Mouse (Mus musculus) myocyte (in vitro differentiated cells): ENCODE measurements around the gene Spopl. TPM values are rescaled to one million over a fixed set of nuclear protein-coding genes. Genes with fewer than 3 reads are reported as not detected.
"Not testable (repeated sequence)": the region's sequence is repeated elsewhere in the genome, so short reads cannot be mapped to it uniquely, and the experiment has no call there.

ENCODE experiments used
- H3K27me3 ChIP-seq: one replicate; pipeline ENCODE4 v1.6.1; 2011; ENCODE audit not compliant: control insufficient read depth, insufficient read depth, insufficient read length
- H3K36me3 ChIP-seq: one replicate; pipeline ENCODE4 v1.6.1; 2011; ENCODE audit not compliant: control insufficient read depth, insufficient read depth
- H3K4me2 ChIP-seq: one replicate; pipeline ENCODE4 v1.6.1; 2011; ENCODE audit warnings: low read depth, control low read depth
- H3K4me3 ChIP-seq: one replicate; pipeline ENCODE4 v1.5.1; 2011; ENCODE audit warnings: mild to moderate bottlenecking, control low read depth, moderate library complexity
- H3K79me2 ChIP-seq: one replicate; pipeline ENCODE4 v1.6.1; 2011; ENCODE audit not compliant: control insufficient read depth, insufficient read depth
- H3ac ChIP-seq: one replicate; pipeline ENCODE4 v1.6.1; 2011; ENCODE audit not compliant: control insufficient read depth, insufficient read length
- CEBPB ChIP-seq: IDR thresholded peaks from 2 replicates; pipeline ENCODE4 v1.6.1; 2011; ENCODE audit warnings: mild to moderate bottlenecking, moderate library complexity; ENCODE audit not compliant: poor library complexity, insufficient read depth, severe bottlenecking
- E2F4 ChIP-seq: IDR thresholded peaks from one replicate; pipeline ENCODE4 v1.6.1; 2011; ENCODE audit warnings: mild to moderate bottlenecking, control low read depth, moderate library complexity; ENCODE audit not compliant: insufficient read depth
- MAX ChIP-seq: IDR thresholded peaks from one replicate; pipeline ENCODE4 v1.6.1; 2011; ENCODE audit warnings: low read depth, mild to moderate bottlenecking, control low read depth
- MYOD1 ChIP-seq, 3 experiments: IDR thresholded peaks; one replicate each; pipeline ENCODE4 v1.6.1; 2011; ENCODE audit warnings: control low read depth in 2 of 3, low read depth in 2 of 3, mild to moderate bottlenecking in 2 of 3, moderate library complexity in 1 of 3; ENCODE audit not compliant: insufficient read length in 2 of 3, control insufficient read depth in 1 of 3
- MYOG ChIP-seq, 3 experiments: IDR thresholded peaks; one replicate each; pipeline ENCODE4 v1.6.1; 2011; ENCODE audit warnings: control low read depth in 2 of 3, low read depth in 2 of 3, mild to moderate bottlenecking in 2 of 3; ENCODE audit not compliant: insufficient read length in 2 of 3, control insufficient read depth in 1 of 3, insufficient read depth in 1 of 3
- POLR2A ChIP-seq: IDR thresholded peaks from one replicate; pipeline ENCODE4 v1.6.1; 2011; ENCODE audit warnings: low read depth, mild to moderate bottlenecking, control low read depth, moderate library complexity; ENCODE audit not compliant: insufficient read length
- POLR2AphosphoS2 ChIP-seq: IDR thresholded peaks from one replicate; pipeline ENCODE4 v1.6.1; 2011; ENCODE audit warnings: low read depth, control low read depth; ENCODE audit not compliant: insufficient read length
- REST ChIP-seq: IDR thresholded peaks from one replicate; pipeline ENCODE4 v1.6.1; 2011; ENCODE audit warnings: mild to moderate bottlenecking, control low read depth, moderate library complexity; ENCODE audit not compliant: insufficient read depth, insufficient read length
- SRF ChIP-seq: IDR thresholded peaks from one replicate; pipeline ENCODE4 v1.6.1; 2011; ENCODE audit warnings: low read depth; ENCODE audit not compliant: control insufficient read depth, insufficient read length
- TCF12 ChIP-seq: IDR thresholded peaks from one replicate; pipeline ENCODE4 v1.6.1; 2011; ENCODE audit warnings: mild to moderate bottlenecking, control low read depth; ENCODE audit not compliant: poor library complexity, insufficient read depth, severe bottlenecking
- TCF3 ChIP-seq: IDR thresholded peaks from one replicate; pipeline ENCODE4 v1.6.1; 2011; ENCODE audit warnings: low read depth, control low read depth; ENCODE audit not compliant: insufficient read length
- USF1 ChIP-seq: IDR thresholded peaks from one replicate; pipeline ENCODE4 v1.6.1; 2011; ENCODE audit warnings: low read depth, mild to moderate bottlenecking, control low read depth, moderate library complexity
- polyA plus RNA-seq: library from polyadenylated mRNA; unstranded; fragments of >200 nt; fragmentation: generic; extraction: Trizol; gene quantifications from one replicate; pipeline ENCODE4 v1.2.1, GENCODE M21; 2012; ENCODE audit warnings: missing spikeins

Gene Spopl
- polyA plus RNA-seq, 1 experiment: 4.6 TPM

- no peak overlapping the region for H3K4me2 ChIP-seq
- peaks cover 44% of the 10 kb centered on the region for H3K79me2 ChIP-seq
- TF ChIP-seq TCF12 (no peak), TCF3 (no peak)
- H3K36me3 ChIP-seq: no peaks in the 10 kb centered on the region
- no peaks in the 10 kb centered on the region for H3K27me3 ChIP-seq
- H3ac ChIP-seq: no peak overlapping the region
- H3K4me3 ChIP-seq: no peak overlapping the region
Observed at GRCm38 (mm10) chr2:23559186-23559585, 12.7 kb downstream of the Spopl start.

- Histone ChIP-seq H3K79me2 (peaks cover 34% of the 10 kb centered on the region), H3K27me3 (no peaks in the 10 kb centered on the region), H3ac (no peak overlapping the region), H3K4me2 (no peak overlapping the region), H3K4me3 (no peak overlapping the region), H3K36me3 (no peaks in the 10 kb centered on the region)
- TF ChIP-seq MYOD1 (IDR thresholded peaks at IDR 0.05; ENCODE audit: control insufficient read depth in 1 of 3, insufficient read length in 2 of 3, low read depth in 2 of 3) (no peak), MYOG (IDR thresholded peaks at IDR 0.05; ENCODE audit: control insufficient read depth in 1 of 3, insufficient read depth in 1 of 3, insufficient read length in 2 of 3, low read depth in 2 of 3) (no peak), SRF (no peak), MAX (no peak), E2F4 (no peak), REST (no peak), CEBPB (no peak), TCF3 (no peak), USF1 (no peak), POLR2AphosphoS2 (no peak), TCF12 (no peak), POLR2A (no peak)
Observed at GRCm38 (mm10) chr2:23551235-23551634, 20.7 kb downstream of the Spopl start.

GRCm38 (mm10) chr2:23547220-23547619 is 24.7 kb downstream of the Spopl start:
- Histone ChIP-seq H3K4me3 (no peak overlapping the region), H3K79me2 (peaks cover 31% of the 10 kb centered on the region), H3ac (no peak overlapping the region), H3K27me3 (no peaks in the 10 kb centered on the region), H3K4me2 (no peak overlapping the region), H3K36me3 (no peaks in the 10 kb centered on the region)
- TF ChIP-seq TCF12: no peak
- TF ChIP-seq MYOG (IDR thresholded peaks at IDR 0.05; ENCODE audit: control insufficient read depth in 1 of 3, insufficient read depth in 1 of 3, insufficient read length in 2 of 3, low read depth in 2 of 3): no peak
- TF ChIP-seq REST: no peak
- no peak for TF ChIP-seq USF1
- no peak for TF ChIP-seq MYOD1 (IDR thresholded peaks at IDR 0.05; ENCODE audit: control insufficient read depth in 1 of 3, insufficient read length in 2 of 3, low read depth in 2 of 3)
- TF ChIP-seq TCF3: no peak
- no peak for TF ChIP-seq POLR2AphosphoS2
- no peak for TF ChIP-seq SRF
- no peak for TF ChIP-seq CEBPB
- TF ChIP-seq MAX: no peak
- no peak for TF ChIP-seq E2F4
- TF ChIP-seq POLR2A: no peak

- no peak overlapping the region for H3K4me2 ChIP-seq
- no peak overlapping the region for H3ac ChIP-seq
- H3K4me3 ChIP-seq: no peak overlapping the region
- no peaks in the 10 kb centered on the region for H3K27me3 ChIP-seq
- no peaks in the 10 kb centered on the region for H3K79me2 ChIP-seq
- no peaks in the 10 kb centered on the region for H3K36me3 ChIP-seq
- TF ChIP-seq MYOD1 (IDR thresholded peaks at IDR 0.05; ENCODE audit: control insufficient read depth in 1 of 3, insufficient read length in 2 of 3, low read depth in 2 of 3): no peak
- TF ChIP-seq POLR2A: no peak
- TF ChIP-seq CEBPB: no peak
- no peak for TF ChIP-seq REST
- TF ChIP-seq MYOG (IDR thresholded peaks at IDR 0.05; ENCODE audit: control insufficient read depth in 1 of 3, insufficient read depth in 1 of 3, insufficient read length in 2 of 3, low read depth in 2 of 3): no peak
- TF ChIP-seq POLR2AphosphoS2: no peak
- no peak for TF ChIP-seq E2F4
- no peak for TF ChIP-seq SRF
- no peak for TF ChIP-seq TCF12
- no peak for TF ChIP-seq USF1
- TF ChIP-seq TCF3: no peak
- no peak for TF ChIP-seq MAX
Observed at GRCm38 (mm10) chr2:23539967-23540366, 31.9 kb downstream of the Spopl start.

GRCm38 (mm10) chr2:23527717-23528116 is 44.2 kb downstream of the Spopl start:
- peaks cover 20% of the 10 kb centered on the region for H3K36me3 ChIP-seq
- not testable (repeated sequence) for H3K4me2 ChIP-seq, H3K27me3 ChIP-seq, H3K4me3 ChIP-seq, H3K79me2 ChIP-seq, H3ac ChIP-seq
